Mouse (Mus musculus) G1E (cell line): ENCODE measurements around the gene Tas2r143. TPM values are rescaled to one million over a fixed set of nuclear protein-coding genes. Genes with fewer than 3 reads are reported as not detected.
A peak's percentile ranks its signal among the peaks of the same experiment; 100 is the strongest.

Experiments
- ATAC-seq: 2 replicates; pipeline ENCODE4 v1.8.0; 2016; ENCODE audit warnings: mild to moderate bottlenecking; ENCODE audit not compliant: insufficient number of reproducible peaks, poor library complexity, low FRiP score, severe bottlenecking; ENCODE audit errors: extremely low read depth
- DNase-seq: peaks from one replicate; pipeline ENCODE4 v3.0.0; 2012; ENCODE audit warnings: low spot score
- H3K27me3 ChIP-seq: 2 replicates; pipeline ENCODE4 v1.6.1; 2012; ENCODE audit warnings: mild to moderate bottlenecking, low read length, inconsistent platforms; ENCODE audit not compliant: insufficient read depth
- H3K36me3 ChIP-seq: replicated peaks from 2 replicates; pipeline ENCODE3; 2012; ENCODE audit warnings: mild to moderate bottlenecking, inconsistent platforms
- H3K4me1 ChIP-seq: 2 replicates; pipeline ENCODE4 v1.6.1; 2012; ENCODE audit warnings: low read depth, low read length, inconsistent platforms, mixed read lengths; ENCODE audit not compliant: insufficient read depth
- H3K4me3 ChIP-seq: 2 replicates; pipeline ENCODE4 v1.5.1; 2012; ENCODE audit warnings: low read depth, mild to moderate bottlenecking, inconsistent platforms, low read length, moderate library complexity, mixed read lengths
- H3K9me3 ChIP-seq: replicated peaks from 2 replicates; pipeline ENCODE4 v1.6.1; 2012; ENCODE audit warnings: inconsistent platforms
- CTCF ChIP-seq: IDR thresholded peaks from 2 replicates; pipeline ENCODE4 v1.5.1; 2012; ENCODE audit warnings: low read depth, low read length, inconsistent platforms, mixed read lengths
- GATA1 ChIP-seq: IDR thresholded peaks from 2 replicates; pipeline ENCODE4 v1.6.1; 2012; ENCODE audit warnings: borderline replicate concordance, low read length, inconsistent platforms, mixed read lengths
- GATA2 ChIP-seq: IDR thresholded peaks from 2 replicates; pipeline ENCODE4 v1.6.1; 2012; ENCODE audit warnings: low read depth, low read length, inconsistent platforms, borderline replicate concordance
- POLR2AphosphoS5 ChIP-seq: IDR thresholded peaks from 2 replicates; pipeline ENCODE4 v1.6.1; 2012; ENCODE audit warnings: low read depth, low read length, inconsistent platforms; ENCODE audit not compliant: insufficient replicate concordance
- TAL1 ChIP-seq: conservative IDR thresholded peaks from 2 replicates; pipeline ENCODE4 v1.6.1; 2012; ENCODE audit warnings: low read depth, low read length, inconsistent platforms, mixed read lengths
- polyA plus RNA-seq: library from polyadenylated mRNA; stranded (reverse); fragments of >175 nt; gene quantifications from 2 replicates; pipeline ENCODE4 v1.2.3, GENCODE M21; 2012
- total RNA-seq, 2 experiments: library from RNA; stranded (forward) in 1 of 2; stranded (reverse) in 1 of 2; fragments of 200-1000 nt in 1 of 2; fragments of >200 nt in 1 of 2; fragmentation: Nextera tagmentation in 1 of 2; gene quantifications; 2 replicates each; pipeline ENCODE4 v1.2.3; 2014 to 2017

Gene Tas2r143
- total and polyA plus RNA-seq, 3 experiments = 0.22 TPM; not detected in 2

GRCm38 (mm10) chr6:42354076-42355019 is 45.7 kb upstream of the Tas2r143 start:
- ATAC-seq (peak; percentile 50), DNase-seq (peak; percentile 25)
- Histone ChIP-seq H3K4me1 (peaks cover 49% of the 10 kb centered on the region), H3K27me3 (peaks cover 5% of the 10 kb centered on the region; the same call in 1 of the 2 replicates), H3K4me3 (no peak overlapping the region; the same call in 1 of the 2 replicates), H3K36me3 (peaks cover 41% of the 10 kb centered on the region), H3K9me3 (no peaks in the 10 kb centered on the region)
- TF ChIP-seq GATA2 (no peak), GATA1 (no peak), TAL1 (no peak), CTCF (no peak), POLR2AphosphoS5 (no peak)

- TF ChIP-seq TAL1 (no peak), POLR2AphosphoS5 (no peak), GATA1 (no peak), CTCF (no peak), GATA2 (no peak)
- Histone ChIP-seq H3K36me3 (peaks cover 44% of the 10 kb centered on the region), H3K4me3 (no peak overlapping the region), H3K27me3 (peaks cover 5% of the 10 kb centered on the region; the same call in 1 of the 2 replicates), H3K9me3 (no peaks in the 10 kb centered on the region), H3K4me1 (peaks cover 44% of the 10 kb centered on the region)
- DNase-seq = no peak
- ATAC-seq = no peak
Measured at GRCm38 (mm10) chr6:42355366-42355765, 44.7 kb upstream of the Tas2r143 start.

- DNase-seq (no peak), ATAC-seq (no peak)
- Histone ChIP-seq H3K9me3 (no peaks in the 10 kb centered on the region), H3K36me3 (peaks cover 44% of the 10 kb centered on the region), H3K4me3 (no peak overlapping the region), H3K27me3 (0 out of 2 replicates have a peak, but pooled peaks cover under 1% of the 10 kb centered on the region), H3K4me1 (peaks cover 38% of the 10 kb centered on the region)
- no peak for TF ChIP-seq GATA2
- no peak for TF ChIP-seq GATA1
- TF ChIP-seq TAL1 = no peak
- TF ChIP-seq CTCF = no peak
- TF ChIP-seq POLR2AphosphoS5 = no peak
Measured at GRCm38 (mm10) chr6:42355794-42356600, 44.0 kb upstream of the Tas2r143 start.

GRCm38 (mm10) chr6:42356913-42357312 is 43.1 kb upstream of the Tas2r143 start:
- Histone ChIP-seq H3K9me3 (no peaks in the 10 kb centered on the region), H3K36me3 (peaks cover 38% of the 10 kb centered on the region), H3K4me1 (peaks cover 29% of the 10 kb centered on the region), H3K4me3 (no peak overlapping the region), H3K27me3 (no peaks in the 10 kb centered on the region)
- ATAC-seq (no peak), DNase-seq (no peak)
- TF ChIP-seq TAL1 (no peak), GATA1 (no peak), POLR2AphosphoS5 (no peak), GATA2 (no peak)

- H3K4me3 ChIP-seq = no peak overlapping the region
- ATAC-seq = no peak
- peaks cover 20% of the 10 kb centered on the region for H3K4me1 ChIP-seq
- peaks cover 5% of the 10 kb centered on the region for H3K27me3 ChIP-seq
- peaks cover 38% of the 10 kb centered on the region for H3K36me3 ChIP-seq
- no peak for DNase-seq
- no peaks in the 10 kb centered on the region for H3K9me3 ChIP-seq
- TF ChIP-seq TAL1 = no peak
- TF ChIP-seq GATA2 = no peak
- TF ChIP-seq POLR2AphosphoS5 = no peak
- no peak for TF ChIP-seq GATA1
- TF ChIP-seq CTCF = no peak
Measured at GRCm38 (mm10) chr6:42357901-42358300, 42.1 kb upstream of the Tas2r143 start.

DNA sequence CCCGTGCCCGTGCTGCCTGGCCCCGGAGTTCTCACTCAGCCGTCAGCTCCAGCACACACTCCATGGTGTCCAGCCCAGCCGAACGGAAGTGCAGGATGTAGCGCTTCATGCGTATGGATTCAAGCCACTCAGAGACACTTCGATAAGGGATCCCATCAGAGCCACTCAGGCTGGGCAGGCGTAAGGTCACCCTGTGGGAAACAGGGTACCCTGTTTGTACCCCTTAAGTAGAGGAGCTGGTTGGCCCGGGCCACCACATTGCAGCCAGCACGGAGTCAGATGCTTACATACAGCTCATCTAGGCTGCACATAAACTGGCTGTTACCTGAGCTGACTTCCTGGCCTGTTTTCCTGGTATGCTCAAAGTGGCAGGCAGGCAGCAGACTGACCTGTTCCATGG is 41.1 kb upstream of the Tas2r143 start:
- Histone ChIP-seq H3K9me3 (no peaks in the 10 kb centered on the region), H3K36me3 (peaks cover 38% of the 10 kb centered on the region), H3K27me3 (peaks cover 10% of the 10 kb centered on the region), H3K4me3 (no peak overlapping the region), H3K4me1 (peaks cover 11% of the 10 kb centered on the region)
- ATAC-seq = no peak
- TF ChIP-seq GATA2 = no peak
- TF ChIP-seq TAL1 = no peak
- TF ChIP-seq CTCF = no peak
- no peak for TF ChIP-seq GATA1
- no peak for TF ChIP-seq POLR2AphosphoS5
- DNase-seq = no peak
